Mouse (Mus musculus) kidney, adult 2 months (tissue): ENCODE results near the gene Rora.

Experiments
- CTCF ChIP-seq: fragments of 200-500 bp; conservative IDR thresholded peaks from 2 replicates; pipeline ENCODE4 v1.5.1; 2011; ENCODE audit warnings: low read depth, mild to moderate bottlenecking, control low read depth, low read length, moderate library complexity, mixed read lengths; ENCODE audit not compliant: insufficient read depth, insufficient read length
- POLR2A ChIP-seq: fragments of 200-500 bp; IDR thresholded peaks from one replicate; pipeline ENCODE4 v1.6.1; 2011; ENCODE audit warnings: low read depth, low read length, control low read depth

- TF ChIP-seq CTCF = no peak
- no peak for TF ChIP-seq POLR2A
Measured at GRCm38 (mm10) chr9:69398453-69398850, 744.9 kb downstream of the Rora start.
